17 mouse cellular contexts compared by ENCODE assay signal in the genomic region with DNA sequence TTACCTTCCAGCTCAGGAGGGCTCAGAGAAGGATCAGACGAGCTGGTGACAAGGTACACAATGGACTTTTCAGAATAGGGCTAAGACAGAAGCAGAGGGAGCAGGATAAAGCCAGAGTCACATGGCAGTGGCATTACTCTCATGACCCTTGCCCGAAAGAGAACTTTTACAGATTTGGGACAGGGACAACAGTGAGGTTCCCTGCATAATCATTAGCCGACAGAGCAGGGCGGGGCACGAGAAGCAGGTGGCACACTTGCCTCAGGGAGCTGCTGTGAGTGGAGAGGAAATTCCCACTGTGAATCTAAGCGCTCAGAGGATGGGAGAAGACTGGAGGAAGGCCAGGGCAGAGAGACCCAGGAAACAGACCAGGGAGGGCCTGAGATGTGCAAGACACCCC. TPM values are rescaled to one million over a fixed set of nuclear protein-coding genes. Genes with fewer than 3 reads are reported as not detected.
DNase-seq lines count a peak whose midpoint lies in the region; ATAC-seq and TF ChIP-seq lines count a peak whose summit lies in the region.
"Had no signal": no experiment of that assay in that cellular context is flagged by ENCODE, and none has a peak within 500 bp of the region (broad histone marks: within the 10 kb centered on the region; RNA-seq: fewer than 3 reads in every experiment).

No protein-coding gene starts in this region.

- no peaks in the 10 kb centered on the region for H3K9me3 ChIP-seq in heart, embryonic 14.5 days (ENCODE audit: control insufficient read depth, low read length)
- H3K9me3 ChIP-seq: G1E; midbrain, embryonic 15.5 days; neural tube, embryonic 13.5 days had no signal

- DNase-seq in heart, postnatal 36 days = no peak
- peak; percentile 54 for DNase-seq in R1 (ENCODE audit: low read depth, low spot score)
- peak; percentile 90 for DNase-seq in kidney, adult 2 months
- DNase-seq in kidney, postnatal 4 days = peak; percentile 48 to 65
- DNase-seq in left cerebral cortex, adult 18-20 months (ENCODE audit: low spot score in 2 of 2) = no peak
- no peak for DNase-seq in spleen, adult 18-20 months
- DNase-seq in MN1 (ENCODE audit: low spot score) = no peak
- DNase-seq: cerebellum, adult 8-10 months; gastrocnemius, adult 2 months; heart, adult 2 months; heart, postnatal 14 days had no signal

- H3K4me1 ChIP-seq in heart, embryonic 14.5 days (ENCODE audit: control insufficient read depth in 2 of 2, insufficient read depth in 2 of 2, low read length in 2 of 2) = peaks cover 0 to 3% of the 10 kb centered on the region in 2 experiments; a peak in 1 of 4 replicates
- peaks cover 8% of the 10 kb centered on the region for H3K4me1 ChIP-seq in kidney, adult 2 months (ENCODE audit: control insufficient read depth, insufficient read depth, low read length)
- H3K4me1 ChIP-seq: midbrain, embryonic 15.5 days; neural tube, embryonic 13.5 days had no signal

- no peak overlapping the region for H3K27ac ChIP-seq in heart, embryonic 14.5 days (replicated peaks in 1 of 2; ENCODE audit: control insufficient read depth in 1 of 2, insufficient read depth in 1 of 2, low read depth in 2 of 2, low read length in 2 of 2)
- H3K27ac ChIP-seq in kidney, adult 2 months (ENCODE audit: insufficient read depth, low read depth, low read length) = peak overlapping the region; percentile 43; the same call in 1 of the 2 replicates
- H3K27ac ChIP-seq: gastrocnemius, adult 2 months; heart, adult 2 months; macrophage; midbrain, embryonic 15.5 days; neural tube, embryonic 13.5 days had no signal

- H3K9ac ChIP-seq in heart, embryonic 14.5 days (ENCODE audit: low read length) = 0 out of 2 replicates have a peak overlapping the region, but pooled peaks have one; percentile 16
- H3K9ac ChIP-seq: midbrain, embryonic 15.5 days; neural tube, embryonic 13.5 days had no signal

- peaks cover 32% of the 10 kb centered on the region for H3K36me3 ChIP-seq in heart, embryonic 14.5 days (ENCODE audit: control insufficient read depth, insufficient read depth, low read length)
- H3K36me3 ChIP-seq in kidney, adult 2 months (ENCODE audit: control insufficient read depth, insufficient read depth, low read length) = no peaks in the 10 kb centered on the region; the same call in 1 of the 2 replicates
- H3K36me3 ChIP-seq: G1E; midbrain, embryonic 15.5 days had no signal

- H3K4me3 ChIP-seq in heart, embryonic 14.5 days (ENCODE audit: control insufficient read depth in 1 of 2, insufficient read depth in 1 of 2, low read depth in 1 of 2, low read length in 2 of 2) = no peak overlapping the region
- peak overlapping the region; percentile 34 for H3K4me3 ChIP-seq in kidney, adult 2 months (ENCODE audit: insufficient read depth, low read depth, low read length)
- H3K4me3 ChIP-seq: gastrocnemius, adult 2 months; heart, adult 2 months; midbrain, embryonic 15.5 days; neural tube, embryonic 13.5 days had no signal

- intact Hi-C loops in heart, postnatal 36 days (cut with DNase I) = no loop called here

- ATAC-seq in heart, embryonic 14.5 days (ENCODE audit: insufficient number of reproducible peaks, insufficient read depth, low FRiP score, low read depth) = no peak
- ATAC-seq: midbrain, embryonic 15.5 days had no signal

- H3K27me3 ChIP-seq in heart, embryonic 14.5 days (ENCODE audit: control insufficient read depth, insufficient read depth, low read length) = no peaks in the 10 kb centered on the region
- H3K27me3 ChIP-seq in kidney, adult 2 months (replicated peaks; ENCODE audit: control insufficient read depth, insufficient read depth, low read length) = no peaks in the 10 kb centered on the region
- H3K27me3 ChIP-seq: midbrain, embryonic 15.5 days; neural tube, embryonic 13.5 days had no signal

- H3K4me2 ChIP-seq in heart, embryonic 14.5 days (ENCODE audit: low read length) = no peak overlapping the region
- H3K4me2 ChIP-seq: midbrain, embryonic 15.5 days; neural tube, embryonic 13.5 days had no signal

- no peak for TF ChIP-seq CTCF in kidney, adult 2 months (conservative IDR thresholded peaks at IDR 0.05; ENCODE audit: insufficient read depth, insufficient read length, low read depth, low read length)

- no peak for TF ChIP-seq POLR2A in kidney, adult 2 months (IDR thresholded peaks at IDR 0.05; ENCODE audit: low read depth, low read length)

- 70% methylated on average over 6 of the region's 6 CpGs for WGBS in heart, embryonic 14.5 days
- 50% methylated on average over 6 of the region's 6 CpGs for WGBS in kidney, adult 2 months

RNA-seq across cellular contexts. Expression of gene Zfp740, which starts 14.2 kb away (rescaled TPM):
- 27.1 and 28.4 TPM in 2 replicates for polyA plus RNA-seq in heart, embryonic 14.5 days (2014; fragmentation: Nextera tagmentation; extraction: Ambion mirVana)
- total RNA-seq in heart, postnatal 36 days (2021) = 10 to 100 TPM; 32.2 to 35.9 TPM
- 29.1 and 30.3 TPM in 2 replicates for polyA plus RNA-seq in kidney, adult 2 months (2012; rRNA removed)
- total RNA-seq in left cerebral cortex, adult 18-20 months (2021) = 10 to 100 TPM; 71.0 to 71.7 TPM

RNA-seq across cellular contexts. Expression of gene Csad, which starts 15.6 kb away (rescaled TPM):
- polyA plus RNA-seq in heart, embryonic 14.5 days (2014; fragmentation: Nextera tagmentation; extraction: Ambion mirVana) = 35.1 and 36.4 TPM in 2 replicates
- 10 to 100 TPM; 15.8 to 16.2 TPM for total RNA-seq in heart, postnatal 36 days (2021)
- 216 and 255 TPM in 2 replicates for polyA plus RNA-seq in kidney, adult 2 months (2012; rRNA removed)
- total RNA-seq in left cerebral cortex, adult 18-20 months (2021) = 10 to 100 TPM; 28.5 to 30.6 TPM

RNA-seq across cellular contexts. Expression of gene Soat2, which starts 38.6 kb away (rescaled TPM):
- 0.20 and 0.32 TPM in 2 replicates for polyA plus RNA-seq in heart, embryonic 14.5 days (2014; fragmentation: Nextera tagmentation; extraction: Ambion mirVana)
- total RNA-seq in heart, postnatal 36 days (2021) = not detected
- 1.1 and 1.2 TPM in 2 replicates for polyA plus RNA-seq in kidney, adult 2 months (2012; rRNA removed)
- total RNA-seq in left cerebral cortex, adult 18-20 months (2021) = under 1 TPM in 1 of 2 experiments, not detected in 1; 0.30 TPM
- polyA plus RNA-seq: forebrain, embryonic 11.5 days; midbrain, embryonic 15.5 days had no signal

RNA-seq across cellular contexts. Expression of gene Itgb7, which starts 42.9 kb away (rescaled TPM):
- polyA plus RNA-seq in heart, embryonic 14.5 days (2014; fragmentation: Nextera tagmentation; extraction: Ambion mirVana) = 0.65 and 1.4 TPM in 2 replicates
- 1 to 10 TPM; 1.6 to 1.8 TPM for total RNA-seq in heart, postnatal 36 days (2021)
- polyA plus RNA-seq in kidney, adult 2 months (2012; rRNA removed) = 2.7 and 11.1 TPM in 2 replicates
- 1 to 10 TPM in 1 of 2 experiments, under 1 TPM in 1; 0.91 to 1.1 TPM for total RNA-seq in left cerebral cortex, adult 18-20 months (2021)

RNA-seq across cellular contexts. Expression of gene Igfbp6, which starts 44.7 kb away (rescaled TPM):
- polyA plus RNA-seq in heart, embryonic 14.5 days (2014; fragmentation: Nextera tagmentation; extraction: Ambion mirVana) = 6.5 and 7.7 TPM in 2 replicates
- 10 to 100 TPM; 31.4 to 40.9 TPM for total RNA-seq in heart, postnatal 36 days (2021)
- polyA plus RNA-seq in kidney, adult 2 months (2012; rRNA removed) = 18.5 and 26.8 TPM in 2 replicates
- 10 to 100 TPM; 60.2 to 61.6 TPM for total RNA-seq in left cerebral cortex, adult 18-20 months (2021)
- polyA plus RNA-seq: forebrain, embryonic 11.5 days; macrophage had no signal

Comparison
In these comparisons a context has a peak if more than half of its experiments do, and no peak if none do; other contexts are left out.
1. DNase-seq: peak in R1 (single experiment), kidney, adult 2 months (single experiment) and kidney, postnatal 4 days (2 of 2); none in heart, postnatal 36 days (0 of 2), left cerebral cortex, adult 18-20 months (0 of 2), spleen, adult 18-20 months (0 of 2) and MN1 (single experiment).